Mouse (Mus musculus): ENCODE results near the gene Ano1.

- TF ChIP-seq CTCF (IDR thresholded peaks at IDR 0.05) (no peak), EP300 (IDR thresholded peaks at IDR 0.05) (no peak)
These were observed 131.5 kb downstream of the Ano1 start for GRCm38 (mm10) chr7:144620315-144620714.
